Mouse (Mus musculus): ENCODE measurements around the gene Acsl1.
"Not testable (repeated sequence)": the region's sequence is repeated elsewhere in the genome, so short reads cannot be mapped to it uniquely, and the experiment has no call there.

Gene Acsl1

DNA sequence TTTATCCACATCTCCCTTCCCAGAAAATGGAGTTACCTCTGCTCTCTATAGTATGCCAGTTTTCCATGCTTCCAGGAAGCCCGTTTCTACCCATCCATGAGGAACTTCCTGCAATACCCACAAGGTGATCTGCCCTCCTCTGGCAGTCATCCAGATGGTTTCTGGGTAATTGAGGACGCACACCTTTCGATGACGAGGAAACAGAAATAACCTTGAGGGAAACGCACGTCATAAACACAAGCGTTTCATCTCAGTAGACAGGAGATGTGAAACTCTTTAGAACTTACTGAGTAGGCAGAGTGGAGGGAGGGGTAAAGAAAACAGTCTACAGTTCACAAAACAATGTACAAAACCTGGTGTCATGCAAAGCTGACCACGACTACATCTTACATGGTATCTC, 79.2 kb downstream of the Acsl1 start:
- no peaks in the 10 kb centered on the region for H3K36me3 ChIP-seq (ENCODE audit: control insufficient read depth, insufficient read depth, low read length, poor library complexity, severe bottlenecking)
- no peaks in the 10 kb centered on the region for H3K27me3 ChIP-seq (ENCODE audit: control insufficient read depth, insufficient read depth, low read length, poor library complexity, severe bottlenecking)
- DNase-seq (ENCODE audit: low read depth, low spot score), result peak; percentile 82

DNA sequence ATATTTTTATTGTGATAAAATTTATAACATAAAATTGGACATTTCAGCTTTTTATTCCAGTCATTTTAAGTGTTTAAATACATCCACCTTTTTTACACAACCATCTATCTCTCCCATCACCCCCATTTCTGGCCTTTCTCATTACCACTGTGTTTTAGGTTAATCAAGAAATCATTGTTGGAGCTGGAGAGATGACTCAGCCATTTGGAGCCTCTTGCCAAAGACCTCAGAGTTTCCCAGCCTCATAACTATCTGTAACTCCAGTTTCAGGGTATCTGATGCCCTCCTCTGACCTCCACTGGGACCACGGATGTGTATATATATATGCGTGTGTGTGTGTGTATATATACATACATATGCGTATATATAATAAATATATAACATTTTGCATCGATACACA, 80.2 kb downstream of the Acsl1 start:
- no peak for DNase-seq (ENCODE audit: low read depth, low spot score)
- no peaks in the 10 kb centered on the region for H3K27me3 ChIP-seq (ENCODE audit: control insufficient read depth, insufficient read depth, low read length, poor library complexity, severe bottlenecking)
- H3K36me3 ChIP-seq (ENCODE audit: control insufficient read depth, insufficient read depth, low read length, poor library complexity, severe bottlenecking), result no peaks in the 10 kb centered on the region

DNA sequence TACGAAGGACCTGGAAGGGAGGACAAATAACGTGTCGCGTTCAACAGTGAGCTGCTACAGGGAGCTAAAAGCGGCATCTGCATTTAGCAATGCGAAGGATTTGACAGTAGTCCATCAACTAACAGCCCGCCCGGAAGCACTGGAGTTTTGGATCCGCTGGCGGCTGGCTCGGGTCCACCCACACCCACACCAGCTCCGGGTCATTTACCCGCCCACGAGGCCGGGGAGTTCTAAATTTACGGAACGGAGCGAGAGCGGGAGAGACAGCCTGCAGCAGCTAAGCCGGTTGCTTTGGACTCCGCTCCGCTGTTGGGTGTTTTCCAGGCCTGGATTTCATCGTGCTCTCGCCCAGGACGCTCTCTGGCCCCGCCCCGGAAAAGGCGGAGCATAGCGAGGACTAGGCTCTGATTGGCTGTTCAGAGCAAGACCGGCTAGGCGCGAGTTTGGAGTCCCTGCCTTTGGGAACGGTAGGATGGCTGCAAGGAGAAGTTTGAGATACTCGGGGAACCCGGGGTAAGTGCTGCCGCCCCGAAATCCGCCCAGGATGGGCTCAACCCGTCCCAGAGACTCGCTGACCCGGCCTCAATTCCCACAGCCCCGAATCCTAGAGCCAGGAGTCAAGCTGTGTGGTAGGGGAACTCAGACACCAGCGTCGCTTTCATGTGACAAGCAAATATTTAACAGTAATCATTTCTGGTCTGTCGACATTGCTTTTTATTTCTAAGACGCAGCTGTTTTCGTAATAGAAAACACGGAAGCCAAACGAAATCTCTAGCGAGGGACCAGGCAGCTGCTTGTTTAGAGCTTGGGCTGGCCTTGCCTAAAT, 81.0 kb downstream of the Acsl1 start, which contains the start of gene Cenpu:
Gene Cenpu, plus strand, starts transcription at position 414 of the 826 bp plus-strand sequence.
- no peaks in the 10 kb centered on the region for H3K36me3 ChIP-seq (ENCODE audit: control insufficient read depth, insufficient read depth, low read length, poor library complexity, severe bottlenecking)
- no peaks in the 10 kb centered on the region for H3K27me3 ChIP-seq (ENCODE audit: control insufficient read depth, insufficient read depth, low read length, poor library complexity, severe bottlenecking)
- peak; percentile 99 for DNase-seq (ENCODE audit: low read depth, low spot score)

DNA sequence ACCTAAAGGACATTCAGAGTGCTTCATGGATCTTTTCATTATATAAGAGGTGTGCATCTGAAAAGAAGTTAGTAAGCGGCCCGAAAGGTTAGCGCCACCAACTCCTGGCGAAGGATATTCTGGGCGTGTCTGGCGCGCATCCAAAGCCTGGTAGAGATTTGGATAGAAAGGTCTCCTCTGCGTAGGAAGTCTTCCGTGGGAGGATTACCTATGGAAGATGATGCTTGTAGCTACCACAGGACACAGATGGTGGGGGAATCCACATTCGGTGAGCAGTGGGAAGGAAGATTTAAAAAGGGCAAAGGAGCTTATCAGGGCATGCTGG, 81.6 kb downstream of the Acsl1 start:
- DNase-seq (ENCODE audit: low read depth, low spot score), result no peak
- Histone ChIP-seq H3K36me3 (ENCODE audit: control insufficient read depth, insufficient read depth, low read length, poor library complexity, severe bottlenecking) (no peaks in the 10 kb centered on the region), H3K27me3 (ENCODE audit: control insufficient read depth, insufficient read depth, low read length, poor library complexity, severe bottlenecking) (no peaks in the 10 kb centered on the region)

- Histone ChIP-seq H3K36me3 (ENCODE audit: control insufficient read depth, insufficient read depth, low read length, poor library complexity, severe bottlenecking) (no peaks in the 10 kb centered on the region), H3K27me3 (ENCODE audit: control insufficient read depth, insufficient read depth, low read length, poor library complexity, severe bottlenecking) (no peaks in the 10 kb centered on the region)
- peak; percentile 47 for DNase-seq (ENCODE audit: low read depth, low spot score)
These were observed 88.6 kb downstream of the Acsl1 start for GRCm38 (mm10) chr8:46559428-46559827.

GRCm38 (mm10) chr8:46562333-46562732, 91.5 kb downstream of the Acsl1 start:
- Histone ChIP-seq H3K27me3 (ENCODE audit: control insufficient read depth, insufficient read depth, low read length, poor library complexity, severe bottlenecking) (no peaks in the 10 kb centered on the region), H3K36me3 (ENCODE audit: control insufficient read depth, insufficient read depth, low read length, poor library complexity, severe bottlenecking) (no peaks in the 10 kb centered on the region)
- no peak for DNase-seq (ENCODE audit: low read depth, low spot score)

DNA sequence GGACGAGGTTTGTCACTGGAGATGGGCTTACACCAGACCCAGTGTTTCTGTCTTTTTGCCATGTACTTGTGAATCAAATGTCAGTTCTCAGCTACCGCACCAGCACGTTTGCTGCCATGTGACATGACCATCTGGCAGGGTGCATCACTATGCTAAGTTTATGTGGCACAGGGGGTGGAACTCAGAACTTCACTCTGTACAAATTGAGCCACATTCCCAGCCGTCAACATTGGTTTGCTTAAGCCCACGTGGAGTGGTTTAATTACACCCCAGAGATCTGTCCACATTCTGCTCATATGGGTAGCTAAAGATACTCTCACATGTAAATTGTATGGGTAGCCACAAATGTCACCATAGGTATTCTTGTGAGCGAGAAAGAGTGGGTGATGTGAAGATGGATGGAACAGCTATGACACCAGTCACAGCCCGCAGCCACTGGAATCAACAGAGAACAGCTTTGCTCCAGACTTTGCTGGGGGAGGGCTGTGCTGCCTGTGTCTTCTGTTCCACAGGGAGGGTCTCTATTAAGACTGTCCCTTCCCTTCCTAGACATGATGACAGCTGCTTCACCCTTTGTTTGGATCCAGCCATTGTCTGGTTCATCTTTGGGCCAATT, 96.2 kb downstream of the Acsl1 start:
- Histone ChIP-seq H3K27me3 (ENCODE audit: control insufficient read depth, insufficient read depth, low read length, poor library complexity, severe bottlenecking) (no peaks in the 10 kb centered on the region), H3K36me3 (ENCODE audit: control insufficient read depth, insufficient read depth, low read length, poor library complexity, severe bottlenecking) (no peaks in the 10 kb centered on the region)
- DNase-seq (ENCODE audit: low read depth, low spot score), result no peak

DNA sequence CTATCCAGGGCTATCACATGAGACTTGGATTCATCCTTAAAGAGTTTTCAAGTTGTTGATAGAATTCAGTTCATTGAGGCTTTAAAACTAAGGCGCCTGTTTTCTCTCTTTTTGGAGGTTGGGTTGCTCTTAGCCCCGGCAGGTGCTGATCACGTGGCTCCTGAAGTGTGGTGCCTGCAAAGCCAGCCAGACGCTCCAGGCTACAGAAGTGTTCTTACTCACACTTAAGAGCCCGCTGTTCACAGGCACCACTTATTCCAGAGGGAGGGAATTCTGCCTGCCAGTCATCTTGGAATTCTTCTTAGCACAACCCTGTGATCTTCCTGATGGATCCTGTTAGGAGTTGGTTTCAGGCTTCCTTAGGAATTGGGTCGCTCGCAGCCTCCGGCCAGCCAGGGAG, 97.1 kb downstream of the Acsl1 start:
- no peaks in the 10 kb centered on the region for H3K36me3 ChIP-seq (ENCODE audit: control insufficient read depth, insufficient read depth, low read length, poor library complexity, severe bottlenecking)
- DNase-seq (ENCODE audit: low read depth, low spot score), result no peak
- no peaks in the 10 kb centered on the region for H3K27me3 ChIP-seq (ENCODE audit: control insufficient read depth, insufficient read depth, low read length, poor library complexity, severe bottlenecking)

DNA sequence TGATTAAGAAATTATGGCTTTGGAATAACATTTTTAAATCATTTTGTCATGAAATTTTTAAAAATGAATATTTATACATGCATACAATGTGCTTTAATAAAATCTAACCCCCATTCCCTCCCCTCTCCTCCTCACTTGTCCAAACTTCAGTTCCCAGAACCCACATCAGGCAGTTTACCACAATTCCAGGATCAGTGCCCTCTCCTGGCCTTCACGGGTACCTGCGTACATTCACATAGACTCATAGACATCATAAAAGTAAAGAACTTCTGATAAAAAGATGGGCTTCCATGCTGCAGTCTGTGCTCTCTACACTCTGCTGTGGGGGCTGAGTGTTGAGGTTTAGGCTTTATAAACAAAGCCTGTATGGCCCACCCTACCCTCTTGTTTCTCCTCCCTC, 98.1 kb downstream of the Acsl1 start:
- DNase-seq (ENCODE audit: low read depth, low spot score), result no peak
- no peaks in the 10 kb centered on the region for H3K27me3 ChIP-seq (ENCODE audit: control insufficient read depth, insufficient read depth, low read length, poor library complexity, severe bottlenecking)

DNA sequence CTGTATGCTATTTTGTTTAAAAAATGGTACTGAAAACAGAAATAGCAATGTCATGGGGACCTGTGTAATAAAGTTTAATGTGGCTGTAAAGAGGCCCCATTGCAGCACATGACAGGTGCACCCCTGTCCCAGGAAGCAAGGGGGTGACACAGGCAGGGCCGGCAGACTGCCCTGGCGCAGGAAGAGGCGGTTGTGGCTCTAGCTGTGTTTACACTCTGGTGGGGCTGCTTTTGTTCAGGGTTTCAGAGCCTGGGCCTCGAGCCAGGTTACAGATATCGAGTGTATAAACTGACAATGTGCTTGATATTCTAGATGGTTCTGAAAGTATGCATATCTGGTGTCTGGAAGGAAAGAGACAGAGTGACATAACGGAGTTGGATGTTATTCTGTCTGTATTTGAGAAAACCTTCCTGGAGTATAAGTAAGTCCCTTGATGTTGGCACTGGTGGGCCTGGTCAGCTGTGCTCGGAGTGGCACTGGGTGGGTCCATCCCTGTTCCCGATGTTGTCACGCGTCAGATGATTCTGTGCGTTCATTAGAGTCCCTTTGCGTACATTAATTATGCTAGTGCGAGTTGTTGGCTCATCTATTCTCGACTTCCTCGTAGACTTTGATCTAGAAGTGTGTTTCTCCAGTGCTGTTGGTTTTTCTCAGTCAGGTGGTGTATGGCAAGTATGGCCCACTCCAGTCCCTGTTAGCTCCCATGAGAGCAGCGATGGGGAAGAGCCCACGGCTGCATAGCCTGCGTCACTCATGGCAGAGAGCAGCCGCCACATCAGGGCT, 99.0 kb downstream of the Acsl1 start:
- Histone ChIP-seq H3K27me3 (ENCODE audit: control insufficient read depth, insufficient read depth, low read length, poor library complexity, severe bottlenecking) (no peaks in the 10 kb centered on the region), H3K36me3 (ENCODE audit: control insufficient read depth, insufficient read depth, low read length, poor library complexity, severe bottlenecking) (no peaks in the 10 kb centered on the region)
- no peak for DNase-seq (ENCODE audit: low read depth, low spot score)

More for the DNA sequence above, 98.1 kb downstream of the Acsl1 start:
- no peaks in the 10 kb centered on the region for H3K36me3 ChIP-seq (ENCODE audit: control insufficient read depth, insufficient read depth, low read length, poor library complexity, severe bottlenecking)

DNA sequence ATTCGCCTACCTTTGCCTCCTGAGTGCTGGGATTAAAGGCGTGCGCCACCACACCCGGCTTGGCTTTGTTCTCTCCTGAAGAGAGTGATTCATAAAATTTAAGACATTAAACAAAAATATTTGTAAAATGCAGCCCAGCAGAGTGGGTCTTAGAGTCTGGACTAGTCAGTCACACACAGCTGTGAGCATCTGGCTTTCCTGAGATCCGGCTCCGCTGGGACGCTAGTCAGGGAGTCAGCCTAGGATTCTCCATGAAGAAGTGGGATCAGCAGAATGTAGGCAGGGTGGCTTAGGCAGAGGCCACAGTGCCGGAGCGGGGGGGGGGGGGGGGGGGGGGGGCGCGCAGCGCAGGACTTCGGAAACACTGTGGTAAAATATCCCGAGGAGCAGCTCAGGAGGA, 99.8 kb downstream of the Acsl1 start:
- no peak for DNase-seq (ENCODE audit: low read depth, low spot score)
- peaks cover under 1% of the 10 kb centered on the region; the same call in 1 of the 2 replicates for H3K36me3 ChIP-seq (ENCODE audit: control insufficient read depth, insufficient read depth, low read length, poor library complexity, severe bottlenecking)
- no peaks in the 10 kb centered on the region for H3K27me3 ChIP-seq (ENCODE audit: control insufficient read depth, insufficient read depth, low read length, poor library complexity, severe bottlenecking)

DNA sequence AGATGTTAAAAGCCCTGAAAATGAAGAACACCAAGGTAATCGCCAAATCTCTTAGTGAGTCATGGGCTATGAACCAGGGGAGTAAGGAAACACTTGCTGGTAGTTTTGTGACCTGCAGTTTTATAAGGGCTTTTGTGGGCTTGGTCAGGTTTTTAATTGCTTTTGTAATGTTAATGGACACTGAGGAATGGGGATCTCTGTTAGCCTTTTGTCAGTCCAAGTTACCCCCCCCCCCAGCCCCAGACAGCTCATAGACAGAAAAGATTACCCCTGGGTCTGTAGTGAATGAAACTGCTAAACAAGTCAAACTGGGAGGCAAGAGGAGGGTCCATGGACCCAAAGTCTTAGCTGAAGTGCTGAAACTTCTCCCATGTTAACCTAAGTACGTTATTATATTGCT, 102.6 kb downstream of the Acsl1 start:
- Histone ChIP-seq H3K27me3 (ENCODE audit: control insufficient read depth, insufficient read depth, low read length, poor library complexity, severe bottlenecking) (no peaks in the 10 kb centered on the region), H3K36me3 (ENCODE audit: control insufficient read depth, insufficient read depth, low read length, poor library complexity, severe bottlenecking) (peaks cover 6% of the 10 kb centered on the region)
- DNase-seq (ENCODE audit: low read depth, low spot score), result no peak

DNA sequence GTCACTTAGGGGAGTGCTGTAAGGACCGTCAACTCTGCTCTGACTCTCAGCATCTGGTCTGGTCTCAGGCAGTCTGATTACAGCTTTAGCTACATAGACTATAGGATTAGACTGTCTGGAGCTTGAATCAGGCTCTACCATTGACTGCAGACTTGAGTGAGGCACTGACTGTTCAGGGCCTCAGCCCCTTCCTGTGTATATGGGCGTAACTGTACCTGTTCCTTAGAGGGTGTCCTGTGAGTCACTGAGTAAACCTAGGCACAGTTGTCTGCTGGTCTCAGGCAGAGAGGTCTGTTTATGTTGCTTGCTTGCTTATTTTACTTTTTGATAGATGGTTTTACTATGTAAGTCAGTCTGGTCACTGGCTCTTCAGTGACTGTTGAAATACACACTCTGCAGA, 103.1 kb downstream of the Acsl1 start:
- DNase-seq (ENCODE audit: low read depth, low spot score), result no peak
- H3K36me3 ChIP-seq (ENCODE audit: control insufficient read depth, insufficient read depth, low read length, poor library complexity, severe bottlenecking), result peaks cover 6% of the 10 kb centered on the region
- H3K27me3 ChIP-seq (ENCODE audit: control insufficient read depth, insufficient read depth, low read length, poor library complexity, severe bottlenecking), result no peaks in the 10 kb centered on the region

- no peak for DNase-seq (ENCODE audit: low read depth, low spot score)
- Histone ChIP-seq H3K36me3 (ENCODE audit: control insufficient read depth, insufficient read depth, low read length, poor library complexity, severe bottlenecking) (peaks cover 15% of the 10 kb centered on the region), H3K27me3 (ENCODE audit: control insufficient read depth, insufficient read depth, low read length, poor library complexity, severe bottlenecking) (no peaks in the 10 kb centered on the region; the same call in 1 of the 2 replicates)
These were observed 108.0 kb downstream of the Acsl1 start for GRCm38 (mm10) chr8:46578794-46579193.

DNA sequence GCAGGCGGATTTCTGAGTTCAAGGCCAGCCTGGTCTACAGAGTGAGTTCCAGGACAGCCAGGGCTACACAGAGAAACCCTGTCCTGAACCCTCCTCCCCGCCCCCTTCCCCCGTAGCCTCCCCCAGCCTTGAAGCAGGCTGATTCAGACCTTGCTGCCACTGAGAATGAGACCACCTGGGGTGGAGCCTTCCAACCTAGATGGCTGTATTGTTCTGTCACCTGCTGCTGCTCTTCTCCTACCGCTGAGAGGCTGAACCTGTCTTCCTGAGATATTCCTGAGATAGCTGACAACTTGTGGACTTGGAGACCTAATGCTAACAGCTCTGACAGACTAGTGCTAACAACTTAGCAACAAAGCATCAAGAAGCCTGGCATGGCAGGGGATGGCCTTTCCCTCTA, 113.5 kb downstream of the Acsl1 start:
- not testable (repeated sequence) for DNase-seq (ENCODE audit: low read depth, low spot score); H3K27me3 ChIP-seq (ENCODE audit: control insufficient read depth, insufficient read depth, low read length, poor library complexity, severe bottlenecking); H3K36me3 ChIP-seq (ENCODE audit: control insufficient read depth, insufficient read depth, low read length, poor library complexity, severe bottlenecking)
